Mouse (Mus musculus) cerebellum, adult 2 months (tissue): ENCODE measurements around the gene Rgl3.

Source experiments
- CTCF ChIP-seq: fragments of 200-500 bp; IDR thresholded peaks from 2 replicates; pipeline ENCODE4 v1.5.1; 2011; ENCODE audit warnings: low read depth, mild to moderate bottlenecking, control low read depth, low read length, moderate library complexity, borderline replicate concordance; ENCODE audit not compliant: insufficient read depth
- POLR2A ChIP-seq: fragments of 200-500 bp; IDR thresholded peaks from 2 replicates; pipeline ENCODE4 v1.6.1; 2011; ENCODE audit warnings: low read length, control low read depth, borderline replicate concordance; ENCODE audit not compliant: insufficient read depth

GRCm38 (mm10) chr9:21937711-21938175 lies 51.5 kb downstream of the Rgl3 start:
- TF ChIP-seq POLR2A (no peak), CTCF (no peak)
